Mouse (Mus musculus) testis, adult 2 months (tissue): ENCODE data around the gene Egfl6. TPM values are rescaled to one million over a fixed set of nuclear protein-coding genes. Genes with fewer than 3 reads are reported as not detected.

ENCODE experiments used
- H3K27ac ChIP-seq: fragments of 200-500 bp; 2 replicates; pipeline ENCODE4 v1.5.1; 2012; ENCODE audit warnings: low read depth, low read length; ENCODE audit not compliant: control insufficient read depth, insufficient read depth
- H3K27me3 ChIP-seq: fragments of 200-500 bp; 2 replicates; pipeline ENCODE4 v1.6.1; 2012; ENCODE audit warnings: mild to moderate bottlenecking, low read length, moderate library complexity; ENCODE audit not compliant: control insufficient read depth, insufficient read depth
- H3K36me3 ChIP-seq: fragments of 200-500 bp; 2 replicates; pipeline ENCODE4 v1.6.1; 2012; ENCODE audit warnings: mild to moderate bottlenecking, low read length; ENCODE audit not compliant: control insufficient read depth, insufficient read depth
- H3K4me1 ChIP-seq: fragments of 200-500 bp; 2 replicates; pipeline ENCODE4 v1.6.1; 2012; ENCODE audit warnings: low read length; ENCODE audit not compliant: control insufficient read depth, insufficient read depth
- H3K4me3 ChIP-seq: fragments of 200-500 bp; 2 replicates; pipeline ENCODE4 v1.5.1; 2012; ENCODE audit warnings: low read depth, mild to moderate bottlenecking, low read length, moderate library complexity, mixed read lengths; ENCODE audit not compliant: control insufficient read depth
- CTCF ChIP-seq: fragments of 200-500 bp; IDR thresholded peaks from 2 replicates; pipeline ENCODE4 v1.5.1; 2012; ENCODE audit warnings: low read depth, mild to moderate bottlenecking, inconsistent platforms, low read length, moderate library complexity; ENCODE audit not compliant: control insufficient read depth, insufficient read depth, insufficient replicate concordance
- POLR2A ChIP-seq: fragments of 200-500 bp; IDR thresholded peaks from 2 replicates; pipeline ENCODE4 v1.6.1; 2012; ENCODE audit warnings: low read depth, mild to moderate bottlenecking, inconsistent platforms, low read length, moderate library complexity; ENCODE audit not compliant: control insufficient read depth
- polyA plus RNA-seq: library from polyadenylated mRNA; depleted of rRNA; stranded (reverse); fragments of >200 nt; gene quantifications from 2 replicates; pipeline ENCODE4 v1.2.3, GENCODE M21; 2012

The Egfl6 gene
- polyA plus RNA-seq, 1 experiment = 0.23 TPM

DNA sequence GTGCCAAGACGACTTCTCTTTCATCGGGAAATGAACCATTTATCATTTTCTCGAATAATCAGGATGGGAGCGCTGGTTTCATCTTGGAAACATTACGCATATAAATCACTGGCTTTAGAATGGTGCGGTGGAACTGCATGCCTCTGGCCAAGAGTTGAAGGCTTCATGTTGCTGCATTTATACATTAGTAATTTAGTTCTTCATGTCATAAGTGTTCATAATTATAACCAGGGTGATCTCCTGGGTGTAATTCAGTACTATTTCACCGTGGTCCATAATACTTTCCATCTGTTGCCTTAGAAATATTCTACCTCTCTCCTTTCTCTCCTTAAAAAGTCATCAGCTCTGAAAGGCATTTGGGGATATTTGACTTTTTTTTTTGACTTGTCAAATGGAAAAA is 29.7 kb upstream of the Egfl6 start:
- Histone ChIP-seq H3K4me1 (no peaks in the 10 kb centered on the region), H3K4me3 (no peak overlapping the region), H3K27ac (no peak overlapping the region), H3K27me3 (no peaks in the 10 kb centered on the region), H3K36me3 (no peaks in the 10 kb centered on the region)
- TF ChIP-seq CTCF (no peak), POLR2A (no peak)

DNA sequence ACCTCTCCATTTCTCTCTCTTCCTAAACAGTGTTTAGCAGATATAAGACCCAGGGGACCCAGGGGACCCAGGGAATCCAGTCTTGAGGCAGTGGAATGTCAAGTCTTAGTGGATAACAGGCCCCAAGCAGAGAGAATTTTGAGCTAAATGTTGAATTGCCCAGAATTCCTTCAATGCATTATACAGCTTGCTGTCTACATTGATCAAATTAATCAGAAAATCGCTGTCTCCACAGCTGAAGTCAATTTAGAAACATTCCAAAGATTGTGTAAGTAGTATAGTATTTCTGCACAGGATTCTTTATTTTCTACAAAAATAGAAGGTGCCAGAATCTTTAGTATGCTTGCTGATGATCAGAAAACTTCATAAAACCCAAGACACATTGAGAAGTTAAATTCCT is 9.4 kb downstream of the Egfl6 start:
- TF ChIP-seq POLR2A (no peak), CTCF (no peak)
- Histone ChIP-seq H3K36me3 (no peaks in the 10 kb centered on the region), H3K4me1 (no peaks in the 10 kb centered on the region), H3K27ac (no peak overlapping the region), H3K27me3 (no peaks in the 10 kb centered on the region), H3K4me3 (no peak overlapping the region)

GRCm38 (mm10) chrX:166565983-166566382 is 19.5 kb downstream of the Egfl6 start:
- no peaks in the 10 kb centered on the region for H3K4me1 ChIP-seq
- no peak overlapping the region for H3K4me3 ChIP-seq
- TF ChIP-seq POLR2A (no peak), CTCF (no peak)
- H3K36me3 ChIP-seq = no peaks in the 10 kb centered on the region
- no peaks in the 10 kb centered on the region for H3K27me3 ChIP-seq
- H3K27ac ChIP-seq = no peak overlapping the region

DNA sequence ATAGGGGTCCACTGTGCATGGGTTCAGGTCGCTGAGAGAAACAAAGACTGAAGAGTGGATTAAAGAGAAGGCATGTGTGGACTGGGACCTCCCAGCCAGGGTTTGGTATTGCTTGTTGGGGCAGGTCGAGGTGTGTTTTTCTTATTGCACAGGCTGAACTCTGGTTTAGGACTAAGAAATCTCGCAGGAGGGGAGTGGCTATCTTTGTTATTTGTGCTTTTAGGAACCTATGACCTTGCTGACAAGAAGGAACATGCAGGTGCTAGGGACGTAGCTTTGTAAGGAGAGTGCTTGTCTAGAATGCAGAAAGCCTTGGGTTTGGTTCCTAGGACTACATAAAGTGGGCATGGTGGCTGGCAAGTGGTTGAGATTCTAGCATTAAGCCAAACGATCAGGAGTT is 20.1 kb downstream of the Egfl6 start:
- no peaks in the 10 kb centered on the region for H3K4me1 ChIP-seq
- no peaks in the 10 kb centered on the region for H3K27me3 ChIP-seq
- TF ChIP-seq CTCF (no peak), POLR2A (no peak)

DNA sequence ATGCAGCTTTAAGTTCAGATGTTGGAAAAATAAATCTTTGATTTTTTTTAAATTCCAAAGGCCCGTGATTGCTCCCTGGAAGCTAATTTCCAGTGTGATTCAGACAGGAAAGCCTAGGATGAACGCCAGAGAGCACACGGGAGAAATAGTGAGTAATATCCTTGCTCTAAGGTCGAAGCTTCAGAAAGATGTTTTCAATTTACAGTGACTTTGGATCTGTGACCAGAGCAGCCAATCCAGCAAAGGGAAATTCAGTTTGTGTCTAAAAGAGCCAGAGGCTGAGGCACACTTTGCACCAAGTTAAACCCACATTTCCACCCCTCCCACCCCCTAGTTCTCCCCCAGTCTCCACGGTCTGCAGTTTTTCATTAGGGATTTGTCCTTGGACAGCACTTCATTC is 20.6 kb downstream of the Egfl6 start:
- TF ChIP-seq CTCF = no peak
- Histone ChIP-seq H3K27me3 (no peaks in the 10 kb centered on the region), H3K4me1 (no peaks in the 10 kb centered on the region), H3K36me3 (no peaks in the 10 kb centered on the region), H3K4me3 (no peak overlapping the region), H3K27ac (no peak overlapping the region)

More for the DNA sequence above, 20.1 kb downstream of the Egfl6 start:
- no peak overlapping the region for H3K4me3 ChIP-seq
- H3K36me3 ChIP-seq = no peaks in the 10 kb centered on the region
- no peak overlapping the region for H3K27ac ChIP-seq

DNA sequence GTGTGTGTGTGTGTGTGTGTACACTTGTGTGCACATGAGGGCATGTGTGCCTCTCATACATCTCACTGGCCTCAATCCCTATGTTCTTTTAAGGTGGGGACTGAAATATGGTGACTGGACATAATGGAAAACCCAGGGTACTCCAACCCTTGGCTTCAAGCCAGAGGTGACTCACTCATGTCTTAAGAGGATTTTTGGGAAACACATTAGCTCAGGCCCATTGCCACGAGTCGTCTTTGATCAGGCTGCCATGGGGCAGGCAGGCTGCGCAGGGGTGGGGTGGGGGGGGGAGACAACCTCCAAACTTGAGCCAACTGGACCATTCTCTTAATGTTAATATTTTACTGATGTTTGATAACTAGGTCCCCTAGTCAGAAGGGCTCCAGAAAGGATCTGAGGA is 26.2 kb downstream of the Egfl6 start:
- Histone ChIP-seq H3K4me1 (no peaks in the 10 kb centered on the region), H3K27me3 (no peaks in the 10 kb centered on the region), H3K4me3 (no peak overlapping the region), H3K36me3 (no peaks in the 10 kb centered on the region), H3K27ac (no peak overlapping the region)
- TF ChIP-seq POLR2A (no peak), CTCF (no peak)

- Histone ChIP-seq H3K36me3 (no peaks in the 10 kb centered on the region), H3K27ac (no peak overlapping the region), H3K27me3 (no peaks in the 10 kb centered on the region), H3K4me3 (no peak overlapping the region), H3K4me1 (no peaks in the 10 kb centered on the region)
- TF ChIP-seq POLR2A (no peak), CTCF (no peak)
Measured at GRCm38 (mm10) chrX:166552355-166552754, 33.2 kb downstream of the Egfl6 start.

- H3K36me3 ChIP-seq = no peaks in the 10 kb centered on the region
- no peaks in the 10 kb centered on the region for H3K27me3 ChIP-seq
- no peak overlapping the region for H3K27ac ChIP-seq
- H3K4me3 ChIP-seq = no peak overlapping the region
- no peaks in the 10 kb centered on the region for H3K4me1 ChIP-seq
- no peak for TF ChIP-seq CTCF
Measured at GRCm38 (mm10) chrX:166546495-166546894, 39.0 kb downstream of the Egfl6 start.
